Mouse (Mus musculus): ENCODE data around the gene Trabd2b. TPM values are rescaled to one million over a fixed set of nuclear protein-coding genes. Genes with fewer than 3 reads are reported as not detected.

The Trabd2b gene
- total RNA-seq, 4 experiments from 2014 or later, result 0.99 to 1.9 (median 1.2) TPM

- DNase-seq (ENCODE audit: low spot score in 2 of 2), result no peak
These were observed 8.9 kb upstream of the Trabd2b start for GRCm38 (mm10) chr4:114397625-114398024.

GRCm38 (mm10) chr4:114399821-114400220 is 6.7 kb upstream of the Trabd2b start:
- no peak for DNase-seq (ENCODE audit: low spot score in 2 of 2)

- no peak for DNase-seq (ENCODE audit: low spot score in 2 of 2)
These were observed 4.4 kb upstream of the Trabd2b start for GRCm38 (mm10) chr4:114401993-114402731.

- peak; percentile 66 to 76 for DNase-seq (ENCODE audit: low spot score in 2 of 2)
These were observed 706 bp upstream of the Trabd2b start for GRCm38 (mm10) chr4:114405682-114406354.

GRCm38 (mm10) chr4:114407516-114407915 is 992 bp downstream of the Trabd2b start:
- no peak for DNase-seq (ENCODE audit: low spot score in 2 of 2)

- DNase-seq (ENCODE audit: low spot score in 2 of 2), result no peak
These were observed 1.8 kb downstream of the Trabd2b start for GRCm38 (mm10) chr4:114408298-114408697.

GRCm38 (mm10) chr4:114408890-114409480 is 2.5 kb downstream of the Trabd2b start:
- DNase-seq (ENCODE audit: low spot score in 2 of 2), result no peak

GRCm38 (mm10) chr4:114409511-114409910 is 3.0 kb downstream of the Trabd2b start:
- no peak for DNase-seq (ENCODE audit: low spot score in 2 of 2)

- DNase-seq (ENCODE audit: low spot score in 2 of 2), result no peak
These were observed 3.5 kb downstream of the Trabd2b start for GRCm38 (mm10) chr4:114410026-114410425.

- DNase-seq (ENCODE audit: low spot score in 2 of 2), result no peak
These were observed 3.9 kb downstream of the Trabd2b start for GRCm38 (mm10) chr4:114410443-114410842.

- no peak for DNase-seq (ENCODE audit: low spot score in 2 of 2)
These were observed 4.6 kb downstream of the Trabd2b start for GRCm38 (mm10) chr4:114410958-114411661.

- DNase-seq (ENCODE audit: low spot score in 2 of 2), result no peak
These were observed 5.4 kb downstream of the Trabd2b start for GRCm38 (mm10) chr4:114411846-114412390.

- DNase-seq (ENCODE audit: low spot score in 2 of 2), result no peak
These were observed 9.6 kb downstream of the Trabd2b start for GRCm38 (mm10) chr4:114415925-114416645.

- no peak for DNase-seq (ENCODE audit: low spot score in 2 of 2)
These were observed 13.6 kb downstream of the Trabd2b start for GRCm38 (mm10) chr4:114420154-114420553.

GRCm38 (mm10) chr4:114423084-114423483 is 16.6 kb downstream of the Trabd2b start:
- DNase-seq (ENCODE audit: low spot score in 2 of 2), result no peak

- no peak for DNase-seq (ENCODE audit: low spot score in 2 of 2)
These were observed 19.3 kb downstream of the Trabd2b start for GRCm38 (mm10) chr4:114425808-114426207.

GRCm38 (mm10) chr4:114432742-114433141 is 26.2 kb downstream of the Trabd2b start:
- DNase-seq (ENCODE audit: low spot score in 2 of 2), result no peak

GRCm38 (mm10) chr4:114433440-114433839 is 26.9 kb downstream of the Trabd2b start:
- DNase-seq (ENCODE audit: low spot score in 2 of 2), result no peak

GRCm38 (mm10) chr4:114434766-114435165 is 28.2 kb downstream of the Trabd2b start:
- no peak for DNase-seq (ENCODE audit: low spot score in 2 of 2)

- no peak for DNase-seq (ENCODE audit: low spot score in 2 of 2)
These were observed 28.9 kb downstream of the Trabd2b start for GRCm38 (mm10) chr4:114435381-114435780.

- no peak for DNase-seq (ENCODE audit: low spot score in 2 of 2)
These were observed 32.2 kb downstream of the Trabd2b start for GRCm38 (mm10) chr4:114438764-114439163.

Data from gastrocnemius, adult 8-10 months (tissue).